Mouse (Mus musculus) CH12.LX (cell line): ENCODE results near the gene Poln. TPM values are rescaled to one million over a fixed set of nuclear protein-coding genes. Genes with fewer than 3 reads are reported as not detected.

ENCODE experiments used
- DNase-seq: peaks from one replicate; pipeline ENCODE4 v3.0.0-alpha.2; 2013; ENCODE audit errors: extremely low read depth
- H3K27ac ChIP-seq: 2 replicates; pipeline ENCODE4 v1.5.1; 2012; ENCODE audit warnings: low read depth, mild to moderate bottlenecking, control low read depth, moderate library complexity; ENCODE audit not compliant: insufficient read depth
- H3K27me3 ChIP-seq: replicated peaks from 2 replicates; pipeline ENCODE3; 2012; ENCODE audit warnings: inconsistent platforms
- H3K36me3 ChIP-seq, 2 experiments: replicated peaks in 1 of 2; 2 replicates each; pipeline versions ENCODE3 to v1.6.1; 2012; ENCODE audit warnings: inconsistent platforms in 1 of 2, low read length in 1 of 2, mild to moderate bottlenecking in 1 of 2, mixed read lengths in 1 of 2, moderate library complexity in 1 of 2; ENCODE audit not compliant: control insufficient read depth in 1 of 2, insufficient read depth in 1 of 2
- H3K4me1 ChIP-seq, 2 experiments: 2 replicates each; pipeline ENCODE4 v1.6.1; 2012; ENCODE audit warnings: inconsistent platforms in 1 of 2, moderate library complexity in 1 of 2; ENCODE audit not compliant: insufficient read depth in 2 of 2, control insufficient read depth in 1 of 2
- H3K4me2 ChIP-seq: 2 replicates; pipeline ENCODE4 v1.6.1; 2012; ENCODE audit warnings: low read depth, mild to moderate bottlenecking, control low read depth; ENCODE audit not compliant: poor library complexity, insufficient read depth, severe bottlenecking
- H3K4me3 ChIP-seq, 3 experiments: fragments of 150-350 bp in 1 of 3; sonication (generic) in 1 of 3; replicated peaks in 1 of 3; 2 replicates each; pipeline versions ENCODE3 to v1.5.1; 2011 to 2012; ENCODE audit warnings: low read depth in 2 of 3, low read length in 2 of 3, mild to moderate bottlenecking in 2 of 3, moderate library complexity in 2 of 3, control low read depth in 1 of 3, improper control_type of control experiment in 1 of 3, inconsistent platforms in 1 of 3, mixed read lengths in 1 of 3; ENCODE audit not compliant: poor library complexity in 1 of 3
- H3K79me2 ChIP-seq: replicated peaks from 2 replicates; pipeline ENCODE4 v1.6.1; 2012; ENCODE audit warnings: mild to moderate bottlenecking, moderate library complexity; ENCODE audit not compliant: control insufficient read depth, poor library complexity, insufficient read depth, severe bottlenecking; ENCODE audit errors: extremely low read depth
- H3K9ac ChIP-seq: 2 replicates; pipeline ENCODE4 v1.6.1; 2012; ENCODE audit warnings: low read depth, mild to moderate bottlenecking, control low read depth, moderate library complexity; ENCODE audit not compliant: insufficient read depth
- H3K9me3 ChIP-seq: replicated peaks from 2 replicates; pipeline ENCODE3; 2012; ENCODE audit warnings: low read length, inconsistent platforms, mixed read lengths
- HCFC1 ChIP-seq: IDR thresholded peaks from 2 replicates; pipeline ENCODE4 v1.6.1; 2012; ENCODE audit warnings: low read depth, mild to moderate bottlenecking, inconsistent platforms, low read length, improper control_type of control experiment
- IRF4 ChIP-seq: IDR thresholded peaks from 2 replicates; pipeline ENCODE4 v1.6.1; 2014; ENCODE audit warnings: low read depth, mild to moderate bottlenecking, inconsistent platforms, low read length, improper control_type of control experiment
- MAFK ChIP-seq: IDR thresholded peaks from 2 replicates; pipeline ENCODE4 v1.6.1; 2011; ENCODE audit warnings: low read length, improper control_type of control experiment; ENCODE audit not compliant: insufficient replicate concordance
- NRF1 ChIP-seq: IDR thresholded peaks from 2 replicates; pipeline ENCODE4 v1.6.1; 2014; ENCODE audit warnings: low read depth, mild to moderate bottlenecking, inconsistent platforms, low read length, improper control_type of control experiment, moderate library complexity
- POLR2AphosphoS2 ChIP-seq: IDR thresholded peaks from 2 replicates; pipeline ENCODE4 v1.6.1; 2011; ENCODE audit warnings: low read depth, low read length, improper control_type of control experiment
- SMC3 ChIP-seq: IDR thresholded peaks from 2 replicates; pipeline ENCODE4 v1.6.1; 2011; ENCODE audit warnings: low read depth, low read length, improper control_type of control experiment
- USF2 ChIP-seq: conservative IDR thresholded peaks from 2 replicates; pipeline ENCODE4 v1.6.1; 2011; ENCODE audit warnings: low read depth, low read length, improper control_type of control experiment
- dilution Hi-C: fragments of 300-500 bp; cut with MboI; formaldehyde crosslinking; loops from 2 replicates; pipeline ENCODE4 v1.14.3; 2020; ENCODE audit warnings: low sequenced_read_pairs; ENCODE audit not compliant: extremely low pct_unique_long_range_greater_than_20kb, extremely low pct_ligation_motif_present
- in situ Hi-C: fragments of 300-500 bp; cut with MboI; formaldehyde crosslinking; loops from 3 replicates; pipeline ENCODE4 v1.14.3; 2019; ENCODE audit warnings: low sequenced_read_pairs, low pct_ligation_motif_present, low pct_unique_long_range_greater_than_20kb, mixed read lengths
- polyA plus RNA-seq: library from polyadenylated mRNA; unstranded; fragments of >175 nt; gene quantifications from 2 replicates; pipeline ENCODE4 v1.2.1, GENCODE M21; 2012; ENCODE audit warnings: low read depth; ENCODE audit not compliant: insufficient read length
- total RNA-seq, 2 experiments: library from RNA; depleted of rRNA; stranded (reverse); fragments of 300-350 nt in 1 of 2; fragments of >200 nt in 1 of 2; gene quantifications; 2 replicates each; pipeline ENCODE4 v1.2.3; 2012 to 2014

Poln gene
- total and polyA plus RNA-seq, 3 experiments: 0.25 to 0.64 (median 0.39) TPM

- Histone ChIP-seq H3K9ac (no peak overlapping the region), H3K27ac (no peak overlapping the region), H3K36me3 (no peaks in the 10 kb centered on the region), H3K9me3 (no peaks in the 10 kb centered on the region), H3K27me3 (no peaks in the 10 kb centered on the region), H3K4me1 (peaks cover 0 to 2% of the 10 kb centered on the region in 2 experiments; a peak in 1 of 4 replicates), H3K79me2 (no peaks in the 10 kb centered on the region), H3K4me2 (no peak overlapping the region), H3K4me3 (no peak overlapping the region)
- dilution Hi-C loops: no loop called here
- in situ Hi-C loops: loop anchor here (5.0 kb wide), 1 partner anchor 40 kb away; no protein-coding TSS in a partner anchor
- DNase-seq: no peak
- TF ChIP-seq IRF4: no peak
- TF ChIP-seq USF2: no peak
- TF ChIP-seq SMC3: no peak
Observed at GRCm38 (mm10) chr5:34207503-34207902, 38.3 kb upstream of the Poln start.

- Histone ChIP-seq H3K27me3 (no peaks in the 10 kb centered on the region), H3K36me3 (no peaks in the 10 kb centered on the region), H3K79me2 (no peaks in the 10 kb centered on the region), H3K9me3 (no peaks in the 10 kb centered on the region), H3K4me3 (no peak overlapping the region), H3K4me1 (peaks cover 0 to 14% of the 10 kb centered on the region in 2 experiments; a peak in 2 of 4 replicates), H3K27ac (no peak overlapping the region), H3K4me2 (no peak overlapping the region), H3K9ac (no peak overlapping the region)
- dilution Hi-C loops (no loop called here), in situ Hi-C loops (loop anchor here (5.0 kb wide), 1 partner anchor 42 kb away; no protein-coding TSS in a partner anchor)
- no peak for DNase-seq
- TF ChIP-seq HCFC1 (no peak), IRF4 (no peak), NRF1 (no peak), SMC3 (no peak), POLR2AphosphoS2 (no peak)
Observed at GRCm38 (mm10) chr5:34205788-34206187, 36.5 kb upstream of the Poln start.

- H3K4me1 ChIP-seq: peaks cover 0 to 22% of the 10 kb centered on the region in 2 experiments; a peak in 2 of 4 replicates
- DNase-seq: no peak
- H3K27ac ChIP-seq: no peak overlapping the region
- dilution Hi-C loops: no loop called here
- no peak overlapping the region for H3K9ac ChIP-seq
- H3K79me2 ChIP-seq: no peaks in the 10 kb centered on the region
- no peaks in the 10 kb centered on the region for H3K36me3 ChIP-seq
- H3K27me3 ChIP-seq: no peaks in the 10 kb centered on the region
- in situ Hi-C loops: loop anchor here (5.0 kb wide), 1 partner anchor 42 kb away; no protein-coding TSS in a partner anchor
- TF ChIP-seq MAFK: no peak
- no peak overlapping the region for H3K4me3 ChIP-seq
- H3K9me3 ChIP-seq: no peaks in the 10 kb centered on the region
- H3K4me2 ChIP-seq: no peak overlapping the region
Observed at GRCm38 (mm10) chr5:34204911-34205310, 35.7 kb upstream of the Poln start.
